Mouse (Mus musculus): Measurements from ENCODE around the gene Usp34.
"Not testable (repeated sequence)": the region's sequence is repeated elsewhere in the genome, so short reads cannot be mapped to it uniquely, and the experiment has no call there.

Gene Usp34

GRCm38 (mm10) chr11:23357226-23357625 is 50.5 kb downstream of the Usp34 start:
- DNase-seq (ENCODE audit: low spot score in 2 of 2) = not testable (repeated sequence)

DNA sequence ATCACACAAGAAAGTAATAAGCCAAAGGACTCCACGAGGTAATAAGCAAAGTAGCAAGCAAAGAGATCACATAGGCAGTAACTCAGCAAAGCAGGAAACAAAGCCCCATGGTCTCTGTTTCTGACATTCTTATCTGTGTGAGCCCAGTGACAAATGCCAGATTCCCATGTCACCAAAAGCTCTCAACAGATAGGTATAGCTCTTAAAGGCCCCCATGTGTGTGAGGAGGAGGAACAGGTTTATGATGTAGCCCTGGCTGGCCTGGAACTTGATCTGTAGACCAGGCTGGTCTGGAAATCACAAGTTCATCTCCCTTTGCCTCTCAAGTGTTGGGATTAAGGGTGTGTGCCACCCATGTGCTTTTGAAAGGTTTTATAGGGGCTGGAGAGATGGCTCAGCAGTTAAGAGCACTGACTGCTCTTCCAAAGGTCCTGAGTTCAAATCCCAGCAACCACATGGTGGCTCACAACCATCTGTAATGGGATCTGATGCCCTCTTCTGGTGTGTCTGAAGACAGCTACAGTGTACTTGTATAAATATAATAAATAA is 53.1 kb downstream of the Usp34 start:
- not testable (repeated sequence) for DNase-seq (ENCODE audit: low spot score in 2 of 2)

- DNase-seq (ENCODE audit: low spot score in 2 of 2) = no peak
These were observed 55.6 kb downstream of the Usp34 start for GRCm38 (mm10) chr11:23362305-23362704.

- no peak for DNase-seq (ENCODE audit: low spot score in 2 of 2)
These were observed 57.7 kb downstream of the Usp34 start for GRCm38 (mm10) chr11:23364348-23364747.

GRCm38 (mm10) chr11:23372032-23372431 is 65.3 kb downstream of the Usp34 start:
- DNase-seq (ENCODE audit: low spot score in 2 of 2) = no peak

GRCm38 (mm10) chr11:23372490-23372889 is 65.8 kb downstream of the Usp34 start:
- no peak for DNase-seq (ENCODE audit: low spot score in 2 of 2)

GRCm38 (mm10) chr11:23380055-23380454 is 73.4 kb downstream of the Usp34 start:
- DNase-seq (ENCODE audit: low spot score in 2 of 2) = no peak

GRCm38 (mm10) chr11:23380595-23380994 is 73.9 kb downstream of the Usp34 start:
- DNase-seq (ENCODE audit: low spot score in 2 of 2) = no peak

- DNase-seq (ENCODE audit: low spot score in 2 of 2) = no peak
These were observed 76.1 kb downstream of the Usp34 start for GRCm38 (mm10) chr11:23382787-23383186.

GRCm38 (mm10) chr11:23389649-23390048 is 83.0 kb downstream of the Usp34 start:
- DNase-seq (ENCODE audit: low spot score in 2 of 2) = no peak

DNA sequence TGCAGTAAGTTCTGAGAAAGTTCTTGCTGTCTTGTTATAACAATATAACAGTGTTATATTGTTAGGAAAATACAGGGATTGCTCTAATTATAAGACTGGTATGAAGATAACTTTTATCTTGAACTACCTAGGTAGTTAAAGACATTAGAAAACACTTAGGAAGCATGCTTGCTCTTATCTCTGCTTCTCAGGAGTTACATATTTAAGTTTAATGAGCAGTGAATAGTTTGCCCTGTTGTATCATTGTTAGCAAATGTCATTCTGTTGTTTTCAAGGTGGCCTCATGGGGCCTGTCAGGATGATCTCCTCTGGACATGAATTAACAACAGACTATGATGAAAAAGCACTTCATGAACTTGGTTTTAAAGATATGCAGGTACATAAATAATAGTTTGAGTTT is 85.9 kb downstream of the Usp34 start:
- DNase-seq (ENCODE audit: low spot score in 2 of 2) = no peak

DNA sequence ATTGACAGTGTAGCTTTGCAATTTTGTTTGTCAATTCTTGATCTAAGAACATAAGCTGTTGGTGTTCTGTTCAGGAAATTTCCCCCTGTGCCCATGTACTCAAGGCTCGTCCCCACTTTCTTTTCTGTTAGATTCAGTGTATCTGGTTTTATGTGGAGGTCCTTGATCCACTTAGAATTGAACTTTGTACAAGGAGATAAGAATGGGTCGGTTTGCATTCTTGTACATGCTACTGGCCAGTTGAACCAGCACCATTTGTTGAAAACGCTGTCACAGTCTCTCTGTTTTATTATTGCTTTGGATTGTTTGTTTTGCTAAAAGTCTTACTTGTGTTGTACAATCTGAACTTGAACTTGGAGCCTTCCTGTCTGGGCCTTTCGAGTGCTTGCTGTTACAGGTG is 89.9 kb downstream of the Usp34 start:
- DNase-seq (ENCODE audit: low spot score in 2 of 2) = no peak

DNA sequence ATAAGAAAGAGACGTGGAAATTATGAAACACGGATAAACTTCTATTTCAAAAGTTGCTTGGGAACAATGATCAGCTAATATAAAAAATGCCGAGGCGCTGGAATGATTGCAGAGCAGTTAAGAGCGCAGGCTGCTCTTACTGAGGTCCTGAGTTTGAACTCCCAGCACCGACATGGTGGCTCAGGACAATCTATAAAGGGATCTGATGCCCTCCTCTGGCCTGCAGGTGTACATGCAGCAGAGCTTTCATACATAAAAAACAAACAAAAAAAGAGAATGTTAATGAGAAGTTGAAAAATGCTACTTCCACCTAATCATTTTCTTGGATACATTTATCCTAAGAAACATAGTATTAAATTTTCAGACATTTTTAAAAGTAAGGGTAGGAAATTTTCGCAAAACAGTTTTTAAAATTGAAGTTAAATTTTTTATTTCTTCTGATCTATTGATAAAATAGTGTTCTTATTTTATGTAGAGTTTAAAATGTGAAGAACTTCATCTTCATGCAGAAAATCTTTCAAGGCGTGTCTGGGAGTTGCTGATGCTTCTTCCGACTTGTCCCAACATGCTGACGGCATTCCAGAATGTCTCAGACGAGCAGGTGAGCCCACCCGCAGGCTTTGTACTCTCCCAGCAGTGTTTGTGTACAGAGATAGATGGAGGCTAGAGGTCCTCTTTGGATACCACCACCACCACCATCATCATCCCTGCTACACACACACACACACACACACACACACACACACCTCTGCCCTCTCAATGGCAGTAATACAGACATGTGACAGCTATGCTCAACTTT is 94.5 kb downstream of the Usp34 start:
- no peak for DNase-seq (ENCODE audit: low spot score in 2 of 2)

GRCm38 (mm10) chr11:23428301-23428700 is 121.6 kb downstream of the Usp34 start:
- DNase-seq (ENCODE audit: low spot score in 2 of 2) = no peak

DNA sequence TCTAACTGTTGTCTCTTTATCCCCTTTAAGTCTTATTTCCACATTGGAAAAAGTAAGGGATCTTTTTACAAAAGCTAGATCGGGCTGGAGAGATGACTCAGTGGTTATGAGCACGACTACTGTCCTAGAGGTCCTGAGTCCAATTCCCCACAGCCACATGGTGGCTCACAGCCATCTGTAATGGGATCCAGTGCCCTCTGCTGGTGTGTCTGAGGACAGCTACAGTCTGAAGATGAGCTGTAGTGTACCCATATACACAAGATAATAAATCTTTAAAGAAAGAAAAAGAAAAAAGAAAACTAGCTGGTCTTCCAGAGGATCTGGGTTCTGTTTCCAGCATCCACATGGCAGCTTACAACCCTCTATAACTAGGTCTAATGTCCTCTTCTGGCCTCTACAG is 123.3 kb downstream of the Usp34 start:
- DNase-seq (ENCODE audit: low spot score in 2 of 2) = no peak

DNA sequence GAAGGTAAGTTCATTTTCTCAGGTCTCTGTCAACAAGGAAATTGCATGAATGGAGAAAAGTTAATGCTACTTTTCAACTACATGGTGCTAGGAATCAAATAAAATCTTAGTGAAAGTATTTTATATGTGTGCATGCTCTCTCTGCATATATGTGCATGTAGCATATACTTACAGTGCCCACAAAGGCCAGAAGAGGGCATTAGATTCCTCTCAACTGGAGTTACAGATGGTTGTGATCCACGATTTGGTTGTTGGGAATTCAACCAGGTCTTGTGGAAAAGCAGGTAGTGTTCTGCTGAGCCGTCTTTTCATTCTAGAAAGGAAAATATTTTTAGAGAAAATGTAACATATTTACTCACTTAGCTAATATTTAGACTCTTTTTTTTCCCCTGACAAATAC is 129.4 kb downstream of the Usp34 start:
- DNase-seq (ENCODE audit: low spot score in 2 of 2) = no peak

DNA sequence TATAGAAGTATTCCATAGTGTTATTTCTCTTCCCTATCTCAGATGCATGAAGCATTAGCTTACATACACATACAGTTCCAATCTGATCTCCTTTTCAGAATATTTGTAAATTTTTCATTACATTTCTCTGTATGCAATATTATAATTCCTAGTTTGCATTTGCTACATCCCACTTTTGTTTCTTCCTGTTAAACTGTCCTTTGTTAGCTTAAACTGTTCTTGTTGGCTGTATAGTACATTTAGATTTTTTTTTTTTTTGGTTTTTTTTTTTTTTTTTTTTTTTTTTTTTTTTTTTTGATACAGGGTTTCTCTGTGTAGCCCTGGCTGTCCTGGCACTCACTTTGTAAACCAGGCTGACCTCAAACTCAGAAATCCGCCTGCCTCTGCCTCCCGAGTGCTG is 159.2 kb downstream of the Usp34 start:
- not testable (repeated sequence) for DNase-seq (ENCODE audit: low spot score in 2 of 2)

- no peak for DNase-seq (ENCODE audit: low spot score in 2 of 2)
These were observed 183.3 kb downstream of the Usp34 start for GRCm38 (mm10) chr11:23489955-23490354.

- no peak for DNase-seq (ENCODE audit: low spot score in 2 of 2)
These were observed 185.5 kb downstream of the Usp34 start for GRCm38 (mm10) chr11:23492048-23492790.

GRCm38 (mm10) chr11:23495231-23495630 is 188.5 kb downstream of the Usp34 start:
- no peak for DNase-seq (ENCODE audit: low spot score in 2 of 2)

- DNase-seq (ENCODE audit: low spot score in 2 of 2) = peak in 1 of 2 experiments; percentile 4
These were observed 190.0 kb downstream of the Usp34 start for GRCm38 (mm10) chr11:23496661-23497060.

GRCm38 (mm10) chr11:23497335-23497717 is 190.6 kb downstream of the Usp34 start:
- peak in 1 of 2 experiments; percentile 50 for DNase-seq (ENCODE audit: low spot score in 2 of 2)

All from urinary bladder, adult 18-20 months (tissue).